Mouse (Mus musculus) megakaryocyte, embryonic 14.5 days (primary cell): ENCODE results near the gene Ramp3.

ENCODE experiments used
- FLI1 ChIP-seq: IDR thresholded peaks from 2 replicates; pipeline ENCODE4 v1.6.1; 2012; ENCODE audit warnings: low read length, inconsistent platforms, mixed read lengths
- GATA1 ChIP-seq: IDR thresholded peaks from 3 replicates; pipeline ENCODE4 v1.6.1; 2012; ENCODE audit warnings: mixed read lengths, low read length, inconsistent platforms, borderline replicate concordance

DNA sequence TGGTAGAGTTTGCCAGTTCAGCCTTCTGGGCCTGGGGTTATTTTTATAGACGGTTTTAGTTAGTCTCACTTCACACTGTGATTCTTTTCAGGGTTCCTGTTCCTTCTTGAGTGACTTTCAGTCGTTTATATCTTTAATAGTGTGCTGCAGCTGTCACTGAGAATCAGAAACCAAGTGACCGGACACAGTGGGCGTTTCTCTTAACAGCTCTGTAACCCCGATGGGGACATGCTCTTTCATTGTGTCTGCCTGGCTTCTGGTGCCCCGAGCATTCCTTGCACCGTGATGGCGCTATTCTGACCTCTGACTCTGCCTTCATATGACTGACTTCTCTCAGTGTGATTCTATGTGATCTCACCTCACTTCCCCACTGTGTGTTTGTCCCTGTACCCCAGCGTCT lies 10.7 kb downstream of the Ramp3 start:
- TF ChIP-seq GATA1: no peak
- no peak for TF ChIP-seq FLI1
